Mouse (Mus musculus) thymus, postnatal 10 days (tissue): Measurements from ENCODE around the gene Prr29.
A peak's percentile ranks its signal among the peaks of the same experiment; 100 is the strongest.

ENCODE experiments used
- DNase-seq, 2 experiments: peaks; one replicate each; pipeline ENCODE4 v3.0.0; 2021; ENCODE audit warnings: low spot score in 2 of 2

The Prr29 gene

DNA sequence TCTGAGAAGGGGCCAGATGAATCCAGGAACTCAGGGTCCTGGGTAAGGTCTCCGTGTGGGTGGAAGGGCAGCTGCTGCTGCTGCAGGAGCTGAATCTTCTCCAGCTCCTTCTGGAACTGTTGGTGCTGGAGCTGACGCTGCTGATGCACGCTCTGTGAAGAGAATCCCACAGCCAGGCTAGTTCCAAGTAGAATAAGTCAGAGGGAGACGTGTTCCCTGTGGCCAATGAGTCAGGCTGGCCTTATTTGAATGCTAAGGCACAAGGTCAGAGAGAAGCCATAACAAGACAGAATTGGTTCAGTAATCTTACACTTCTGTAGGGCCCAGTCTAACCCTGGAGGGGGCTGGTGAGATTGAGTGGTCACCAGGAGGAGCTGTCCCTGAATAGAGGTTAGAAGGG, 44.7 kb downstream of the Prr29 start:
- no peak for DNase-seq

DNA sequence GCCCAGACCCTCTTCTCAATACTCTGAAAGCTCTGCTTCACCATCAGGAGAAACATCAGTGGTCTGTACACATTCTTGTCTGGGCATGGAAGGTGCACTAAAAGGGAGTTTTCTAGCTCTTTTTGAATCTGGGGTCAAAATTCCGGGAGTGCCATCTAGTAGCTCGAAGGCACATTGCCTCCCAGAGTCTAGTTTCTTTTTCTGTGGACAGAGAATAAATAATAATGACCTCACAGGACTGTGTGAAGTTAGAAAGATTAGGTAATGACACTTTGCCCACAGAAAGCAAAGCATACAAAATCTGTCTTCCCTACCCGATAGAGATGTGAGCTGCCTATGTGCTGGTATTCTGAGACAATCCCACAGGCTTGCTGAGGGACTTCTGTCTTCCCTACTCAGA, 45.2 kb downstream of the Prr29 start:
- DNase-seq: no peak

DNA sequence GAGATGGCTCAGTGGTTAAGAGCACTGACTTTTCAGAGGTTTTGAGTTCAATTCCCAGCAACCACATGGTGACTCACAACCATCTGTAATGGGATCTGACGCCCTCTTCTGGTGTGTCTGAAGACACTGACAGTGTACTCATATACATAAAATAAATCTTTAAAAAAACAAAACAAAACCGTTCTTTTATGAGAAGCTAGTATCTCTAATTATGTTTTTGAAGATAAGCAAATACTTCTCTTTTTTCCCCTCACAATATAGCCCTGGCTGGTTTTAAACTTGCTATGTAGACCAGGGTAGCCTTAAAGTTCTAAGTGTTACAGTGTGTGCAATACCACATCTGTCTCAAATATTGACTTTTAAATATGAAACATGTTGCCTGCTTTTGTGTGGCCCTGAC, 45.9 kb downstream of the Prr29 start:
- DNase-seq: no peak

DNA sequence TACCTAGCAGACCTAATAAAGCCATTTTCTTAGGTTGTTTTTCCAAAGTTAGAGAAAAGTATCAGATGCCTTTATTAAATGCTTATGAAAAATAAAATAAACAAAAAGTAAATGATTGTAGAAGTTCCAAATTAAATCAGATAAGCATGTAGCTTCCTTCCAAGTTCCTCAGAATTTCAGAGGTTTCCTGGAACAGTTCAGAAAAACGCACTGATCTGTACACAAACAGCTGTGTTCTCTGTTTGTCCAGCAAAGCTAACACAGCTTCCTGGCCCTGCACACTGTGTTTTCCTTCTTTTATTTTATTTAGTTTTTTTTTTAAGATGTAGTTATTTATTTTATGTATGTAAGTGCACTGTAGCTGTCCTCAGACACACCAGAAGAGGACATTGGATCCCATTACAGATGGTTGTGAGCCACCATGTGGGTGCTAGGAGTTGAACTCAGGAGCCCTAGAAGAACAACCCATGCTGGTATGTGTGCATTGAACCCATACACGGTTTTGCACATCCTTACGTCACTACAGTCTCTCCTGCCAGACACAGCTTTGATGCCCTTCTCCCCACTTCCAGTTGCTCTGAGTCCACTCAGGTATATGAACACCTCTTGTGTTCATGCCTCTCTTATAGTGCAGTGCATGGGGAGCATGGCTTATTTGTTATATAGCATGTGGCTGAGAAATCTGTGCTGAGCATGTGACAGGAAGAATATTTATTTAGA, 47.5 kb downstream of the Prr29 start:
- no peak for DNase-seq

DNA sequence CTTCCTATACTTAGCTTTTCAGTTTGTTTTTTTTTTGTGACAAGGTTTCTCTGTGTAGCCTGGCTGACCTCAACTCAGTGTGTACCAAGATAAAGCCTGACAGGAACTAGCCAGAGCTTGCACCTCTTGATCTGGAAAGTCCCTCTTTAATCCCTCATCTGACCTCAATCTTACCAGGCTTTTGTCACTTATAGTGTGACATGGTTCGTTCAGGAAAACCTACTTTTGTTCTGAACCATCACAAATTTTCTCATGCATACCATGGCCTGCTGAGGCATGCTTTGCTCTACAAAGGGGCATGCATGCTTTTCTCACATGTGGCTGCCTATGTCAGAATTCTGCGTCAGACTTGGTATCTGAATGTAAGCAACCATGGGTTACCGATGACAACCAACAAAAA, 51.1 kb downstream of the Prr29 start:
- DNase-seq: no peak

DNA sequence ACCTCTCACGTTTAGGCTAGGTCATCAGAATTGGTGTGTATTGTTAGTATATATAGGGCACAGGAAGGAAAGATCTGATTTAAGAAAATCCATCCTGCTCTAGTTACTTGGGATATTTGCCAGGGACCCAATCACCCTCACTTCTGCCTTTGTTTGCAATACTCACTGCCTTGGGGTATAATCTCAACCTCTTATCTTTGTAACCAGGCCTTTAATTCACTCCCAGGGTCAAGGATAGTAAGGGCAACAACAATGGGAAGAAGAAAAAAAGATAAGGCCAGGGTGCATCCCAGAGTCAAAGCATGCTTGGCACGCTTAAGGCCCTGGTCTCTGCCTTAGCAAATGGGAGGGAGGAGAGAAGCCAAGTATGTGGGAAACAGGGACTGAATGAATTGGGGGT, 52.6 kb downstream of the Prr29 start:
- DNase-seq: no peak

DNA sequence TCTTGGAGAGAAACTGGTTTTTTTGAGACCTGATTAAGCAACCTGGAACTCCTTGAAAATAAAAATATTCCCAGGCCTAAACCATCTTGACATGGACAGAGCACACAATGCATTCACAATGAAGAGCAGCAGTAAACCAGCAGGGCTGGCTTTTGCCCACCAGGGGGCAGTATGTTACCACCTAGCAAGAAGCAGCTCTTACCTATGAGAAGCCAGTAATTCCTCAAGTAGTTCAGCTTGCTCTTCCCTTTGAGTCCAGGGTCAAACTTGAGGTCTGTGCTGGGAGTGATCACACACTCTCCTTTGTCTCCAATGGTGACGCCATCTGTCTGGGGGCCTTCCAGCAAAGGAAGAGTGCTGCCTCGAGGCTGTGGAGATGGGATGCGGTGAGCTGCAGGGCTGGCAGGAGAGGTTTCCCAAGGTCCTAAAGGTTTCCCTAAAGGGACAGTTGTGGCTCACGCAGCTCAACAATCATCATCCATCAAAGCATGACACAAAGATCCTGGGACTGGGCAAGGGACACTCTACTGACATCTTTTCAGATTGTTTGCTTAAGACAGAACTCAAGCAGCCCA, 53.4 kb downstream of the Prr29 start:
- peak; percentile 56 to 86 for DNase-seq

DNA sequence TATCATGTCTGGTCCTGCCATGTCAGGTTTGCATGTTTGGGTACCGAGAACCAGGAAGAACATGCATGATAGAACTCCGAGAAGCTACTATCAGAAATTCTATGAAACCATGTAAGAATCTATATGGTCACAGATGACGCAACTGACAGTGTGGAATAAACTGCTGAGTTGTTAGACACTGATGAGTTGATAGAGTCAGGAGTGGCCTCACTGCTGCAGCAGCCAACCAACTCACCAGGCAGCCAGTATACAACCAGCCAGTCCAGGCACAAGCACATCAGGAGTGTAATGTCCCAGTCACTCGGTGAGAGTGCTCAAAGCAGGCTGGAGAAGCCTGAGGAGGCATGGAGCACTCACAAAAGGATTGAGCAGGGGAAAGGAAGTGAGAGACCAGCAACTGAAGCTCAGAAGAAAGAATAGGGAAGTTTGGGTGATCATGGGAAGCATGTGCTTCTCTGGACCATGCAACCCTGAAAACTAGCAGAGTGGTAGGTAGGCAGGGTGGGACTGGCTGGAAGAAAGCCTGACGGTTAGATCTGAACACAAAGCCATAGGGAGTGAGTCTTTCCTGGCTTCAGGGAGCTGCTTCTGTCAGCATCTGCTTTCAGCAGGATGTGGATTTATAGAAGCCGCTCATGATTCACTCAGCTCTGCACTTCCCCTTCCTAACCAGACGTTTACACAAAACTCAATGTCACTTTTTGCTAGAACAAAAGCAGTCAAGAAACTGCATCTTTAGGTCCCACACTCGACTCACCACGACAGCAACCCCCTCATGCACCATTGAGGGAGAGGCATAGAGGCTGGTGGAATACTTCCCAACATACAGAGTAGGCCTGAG, 54.2 kb downstream of the Prr29 start:
- DNase-seq: no peak

DNA sequence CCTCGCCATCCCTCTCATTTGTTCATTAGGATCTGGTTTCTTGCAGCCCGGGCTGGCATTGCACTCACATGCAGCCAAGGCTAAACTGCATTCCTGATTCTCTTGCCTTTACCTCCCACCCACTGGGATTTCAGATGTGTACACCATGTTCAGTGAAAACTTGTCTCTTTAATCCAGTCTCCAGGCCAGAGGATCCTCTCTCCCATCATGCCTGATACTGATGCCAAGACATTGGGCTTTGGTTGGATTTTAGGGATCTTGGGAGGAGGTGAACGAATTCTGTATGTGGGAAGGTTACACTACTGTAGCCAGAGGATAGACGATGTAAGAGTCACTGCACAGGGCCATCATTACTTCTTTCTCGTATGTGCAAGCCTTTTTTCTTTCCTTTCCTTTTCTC, 59.9 kb downstream of the Prr29 start:
- no peak for DNase-seq

DNA sequence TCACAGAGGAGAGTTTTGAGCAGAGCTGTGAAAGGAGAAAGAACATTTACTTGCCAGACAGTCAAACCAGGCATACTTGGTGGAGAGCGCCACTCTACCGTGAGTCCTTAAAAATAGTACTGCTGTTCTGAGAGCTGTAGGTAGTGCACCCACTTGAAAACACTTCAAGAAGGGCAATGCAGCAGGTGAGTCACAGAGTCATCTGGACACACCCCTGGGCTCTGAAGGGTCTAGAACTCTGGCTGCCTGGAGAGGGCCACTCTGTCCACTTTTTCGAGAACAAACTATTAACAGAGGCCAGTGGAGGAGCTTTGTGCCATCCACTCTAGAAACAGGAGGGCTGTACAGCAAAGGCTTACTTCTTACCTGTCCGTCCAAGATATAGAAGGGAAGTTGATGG, 61.2 kb downstream of the Prr29 start:
- DNase-seq: no peak
